Mouse (Mus musculus) bone marrow macrophage, adult 2 months (primary cell): ENCODE data around the gene Cyp17a1.

Source experiments
- CTCF ChIP-seq: IDR thresholded peaks from 2 replicates; pipeline ENCODE4 v1.5.1; 2012; ENCODE audit warnings: low read depth, mild to moderate bottlenecking, low read length, moderate library complexity
- POLR2A ChIP-seq: IDR thresholded peaks from 2 replicates; pipeline ENCODE4 v1.6.1; 2012; ENCODE audit warnings: mild to moderate bottlenecking, low read depth, low read length, borderline replicate concordance

- TF ChIP-seq CTCF = no peak
- TF ChIP-seq POLR2A = no peak
These were observed 43.2 kb downstream of the Cyp17a1 start for GRCm38 (mm10) chr19:46629807-46630206.
